Mouse (Mus musculus) liver (tissue): Measurements from ENCODE around the gene Podn.
"Not testable (repeated sequence)": the region's sequence is repeated elsewhere in the genome, so short reads cannot be mapped to it uniquely, and the experiment has no call there.

Source experiments
- DNase-seq: peaks from one replicate; pipeline ENCODE4 v3.0.0-alpha.2; 2020; ENCODE audit warnings: mixed read lengths

Podn gene

DNA sequence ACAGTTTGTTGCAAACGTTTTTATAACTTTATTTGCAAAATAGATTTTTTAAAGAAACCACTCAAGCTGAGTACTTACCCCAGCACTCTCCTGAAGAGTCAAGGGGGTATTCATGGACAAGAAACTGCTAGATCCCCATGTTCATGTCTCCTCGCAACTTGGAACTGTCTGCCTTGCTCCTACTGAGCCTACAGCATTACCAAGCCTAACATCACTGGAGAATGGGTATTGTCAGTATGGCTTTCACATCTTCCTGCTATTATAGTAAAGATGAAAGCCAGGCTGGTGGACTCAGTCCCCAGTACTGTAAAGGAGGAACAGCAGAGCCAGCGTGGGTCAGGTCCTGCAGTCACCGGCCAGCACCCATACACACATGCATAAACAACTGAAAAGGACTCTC, at the start of gene Podn:
Gene Podn, minus strand, starts transcription at position 101 of the 400 bp plus-strand sequence.
- no peak for DNase-seq

GRCm38 (mm10) chr4:108145554-108145953, 49.3 kb upstream of the Podn start:
- DNase-seq, result not testable (repeated sequence)

DNA sequence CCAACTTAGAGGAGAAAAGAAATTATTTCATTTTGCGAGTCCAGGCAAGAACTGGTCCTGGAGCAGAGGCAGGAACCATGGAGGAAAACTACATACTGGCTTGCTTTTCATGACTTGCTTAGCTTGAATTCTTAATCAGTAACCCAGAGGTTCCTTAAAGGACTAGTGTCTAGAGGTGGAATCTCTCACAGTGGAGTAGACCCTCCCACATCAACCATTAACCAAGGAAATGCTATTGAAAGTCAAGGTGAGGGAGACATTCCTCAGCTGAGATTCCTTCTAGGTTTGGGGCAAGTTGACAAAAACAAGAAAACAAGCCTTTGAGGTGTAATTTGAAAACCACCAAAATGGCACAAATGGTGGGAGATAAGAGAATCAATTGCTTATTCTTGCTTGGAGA, 48.6 kb upstream of the Podn start, which contains the start of gene Scp2:
Gene Scp2, minus strand, starts transcription at position 119 of the 400 bp plus-strand sequence.
- DNase-seq, result no peak

GRCm38 (mm10) chr4:108143778-108144177, 47.5 kb upstream of the Podn start:
- no peak for DNase-seq

DNA sequence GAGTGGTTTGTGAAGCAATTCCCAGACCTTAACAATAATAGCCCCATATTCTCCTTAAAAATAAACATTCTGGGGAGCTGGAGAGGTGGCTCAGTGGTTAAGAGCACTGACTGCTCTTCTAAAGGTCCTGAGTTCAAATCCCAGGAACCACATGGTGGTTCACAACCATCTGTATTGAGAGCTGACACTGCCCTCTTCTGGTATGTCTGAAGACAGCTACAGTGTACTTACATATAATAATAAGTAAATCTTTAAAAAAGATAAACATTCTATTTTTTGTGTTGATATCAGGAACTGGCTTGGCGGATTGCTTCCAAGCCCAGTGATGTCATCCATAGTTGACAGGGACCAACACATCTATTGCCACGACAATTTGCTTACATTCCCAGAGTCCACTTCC, 46.9 kb upstream of the Podn start:
- DNase-seq, result not testable (repeated sequence)

GRCm38 (mm10) chr4:108136938-108137337, 40.7 kb upstream of the Podn start:
- no peak for DNase-seq

DNA sequence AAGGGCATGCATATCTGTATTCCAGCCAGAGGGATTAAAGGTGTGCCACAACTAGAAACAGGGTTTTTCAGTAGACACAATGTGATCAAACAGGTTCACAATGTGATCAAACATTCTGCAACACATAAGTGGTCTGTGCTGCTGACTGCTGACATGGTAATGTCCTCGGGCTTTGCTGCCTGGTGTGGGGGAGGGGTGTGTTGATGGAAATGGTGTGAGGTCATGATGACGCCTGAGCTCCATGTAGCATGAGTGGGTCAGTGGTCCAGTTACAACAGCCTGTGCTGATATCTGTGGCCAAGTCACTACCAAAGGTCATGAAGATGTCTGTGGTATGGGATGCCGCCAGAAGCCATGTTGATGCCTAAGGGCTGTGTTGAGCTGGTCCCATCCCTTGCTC, 34.2 kb upstream of the Podn start:
- DNase-seq, result no peak

- DNase-seq, result no peak
These were observed 32.1 kb upstream of the Podn start for GRCm38 (mm10) chr4:108128339-108128738.

- DNase-seq, result no peak
These were observed 31.3 kb upstream of the Podn start for GRCm38 (mm10) chr4:108127516-108127915.

- DNase-seq, result no peak
These were observed 30.0 kb upstream of the Podn start for GRCm38 (mm10) chr4:108126260-108126659.

DNA sequence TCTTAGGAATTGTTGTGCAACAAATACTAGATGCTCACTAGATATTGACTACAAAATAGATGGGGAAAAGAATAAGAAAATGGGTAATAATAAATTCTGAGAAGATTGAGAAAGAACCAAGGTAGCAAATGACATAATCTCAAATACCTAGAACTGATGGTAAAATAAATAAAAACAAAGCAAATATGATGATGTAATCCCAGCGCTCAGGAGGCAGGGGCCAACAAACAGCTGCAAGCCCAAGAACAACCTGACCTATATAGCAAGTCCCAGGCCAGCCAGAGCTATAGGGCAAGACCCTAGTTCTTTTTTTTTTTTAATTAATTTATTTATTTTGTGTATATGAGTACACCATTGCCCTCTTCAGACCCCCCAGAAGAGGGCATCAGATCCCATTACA, 27.9 kb upstream of the Podn start:
- DNase-seq, result no peak

DNA sequence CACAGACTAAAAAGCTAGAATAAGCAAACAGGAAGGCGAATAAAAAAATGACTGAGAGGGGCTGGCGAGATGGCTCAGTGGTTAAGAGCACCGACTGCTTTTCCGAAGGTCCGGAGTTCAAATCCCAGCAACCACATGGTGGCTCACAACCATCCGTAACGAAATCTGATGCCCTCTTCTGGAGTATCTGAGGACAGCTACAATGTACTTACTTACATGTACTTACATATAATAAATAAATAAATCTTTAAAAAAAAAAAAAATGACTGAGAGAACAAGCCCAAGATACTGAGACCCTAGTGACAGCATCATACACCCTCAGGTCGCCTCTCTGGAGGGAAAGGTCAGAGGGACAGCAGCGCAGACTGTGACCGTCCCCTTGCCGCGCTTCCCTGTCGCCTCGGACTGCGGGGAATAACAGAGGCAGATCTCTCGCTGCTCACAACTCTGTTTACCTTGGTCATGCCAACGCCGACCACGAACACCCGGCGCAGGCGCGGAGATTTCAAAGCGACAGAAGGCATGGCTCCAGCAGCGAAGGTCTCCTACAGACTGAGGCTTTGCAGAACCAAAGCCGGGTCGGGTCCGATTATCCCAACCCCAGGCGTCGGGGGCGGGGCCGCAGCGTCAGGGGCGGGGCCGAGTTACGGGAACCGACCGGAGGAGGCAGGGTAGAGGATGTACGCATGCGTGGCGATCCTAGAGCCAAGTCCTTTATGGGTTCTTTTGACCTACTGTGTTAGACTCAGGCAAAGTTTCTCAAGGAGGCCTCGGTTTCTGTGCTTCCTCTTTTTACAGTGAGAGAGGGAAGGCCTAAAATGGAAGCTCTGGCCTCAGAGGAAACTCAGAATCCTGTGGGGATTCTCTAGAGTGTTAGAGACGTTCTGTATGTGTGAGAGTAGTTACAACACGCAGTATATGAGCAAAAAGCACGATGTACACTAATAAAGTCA, 22.0 kb upstream of the Podn start:
- DNase-seq, result peak; percentile 96

- no peak for DNase-seq
These were observed 21.2 kb upstream of the Podn start for GRCm38 (mm10) chr4:108117488-108117887.

- DNase-seq, result no peak
These were observed 20.2 kb upstream of the Podn start for GRCm38 (mm10) chr4:108116466-108116865.

GRCm38 (mm10) chr4:108110706-108111105, 14.5 kb upstream of the Podn start:
- no peak for DNase-seq

GRCm38 (mm10) chr4:108109728-108110127, 13.5 kb upstream of the Podn start:
- DNase-seq, result no peak

- no peak for DNase-seq
These were observed 3.4 kb downstream of the Podn start for GRCm38 (mm10) chr4:108092741-108093397.

GRCm38 (mm10) chr4:108083993-108084392, 12.3 kb downstream of the Podn start:
- DNase-seq, result no peak

GRCm38 (mm10) chr4:108083032-108083735, 13.1 kb downstream of the Podn start:
- peak; percentile 30 for DNase-seq

DNA sequence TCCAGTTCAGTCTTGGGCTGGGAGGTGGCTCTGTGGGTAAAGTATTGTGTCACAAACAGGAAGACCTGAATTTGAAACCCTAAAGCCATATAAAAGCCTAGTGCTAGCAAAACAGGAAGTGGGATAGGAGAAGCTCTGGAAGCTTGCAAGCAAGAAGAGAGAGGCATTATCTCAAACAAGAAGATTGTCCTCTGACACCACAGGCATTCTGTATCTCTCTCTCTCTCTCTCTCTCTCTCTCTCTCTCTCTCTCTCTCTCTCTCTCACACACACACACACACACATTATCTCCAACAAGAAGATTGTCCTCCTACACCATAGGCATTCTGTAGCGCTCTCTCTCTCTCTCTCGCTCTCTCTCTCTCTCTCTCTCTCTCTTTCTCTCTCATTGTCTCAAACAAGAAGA, 13.8 kb downstream of the Podn start:
- DNase-seq, result no peak

- no peak for DNase-seq
These were observed 15.4 kb downstream of the Podn start for GRCm38 (mm10) chr4:108080876-108081275.

GRCm38 (mm10) chr4:108079762-108080161, 16.5 kb downstream of the Podn start:
- no peak for DNase-seq

DNA sequence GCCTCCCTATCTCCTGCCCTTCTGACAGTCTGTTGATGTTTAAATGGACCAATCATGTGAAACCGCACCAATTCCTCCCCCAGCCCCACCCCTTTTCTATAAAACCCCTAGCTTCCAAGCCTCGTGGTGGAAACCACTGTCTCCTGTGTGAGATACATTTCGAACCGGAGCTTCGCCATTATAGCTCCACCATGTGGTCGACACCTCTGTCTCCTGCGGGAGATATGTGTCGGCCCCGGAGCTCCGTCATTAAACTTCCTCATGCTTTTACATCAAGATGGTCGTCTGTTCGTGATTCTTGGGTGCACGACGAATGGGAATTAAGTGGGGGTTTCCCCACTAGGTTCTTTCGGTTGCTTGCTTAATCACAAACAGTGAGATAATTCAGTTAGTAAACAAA, 17.1 kb downstream of the Podn start:
- DNase-seq, result not testable (repeated sequence)
